Mouse (Mus musculus): ENCODE results near the gene Dlst. TPM values are rescaled to one million over a fixed set of nuclear protein-coding genes. Genes with fewer than 3 reads are reported as not detected.
"Not testable (repeated sequence)": the region's sequence is repeated elsewhere in the genome, so short reads cannot be mapped to it uniquely, and the experiment has no call there.

The Dlst gene
- polyA plus RNA-seq, 1 experiment = 151 TPM

- no peak overlapping the region for H3K4me3 ChIP-seq (ENCODE audit: insufficient read depth, low read length)
- 0 out of 2 replicates have a peak, but pooled peaks cover 4% of the 10 kb centered on the region for H3K4me1 ChIP-seq (ENCODE audit: control insufficient read depth, insufficient read depth, low read length)
- no peak for TF ChIP-seq CTCF (IDR thresholded peaks at IDR 0.05; ENCODE audit: borderline replicate concordance, insufficient read depth, low read length)
- TF ChIP-seq POLR2A (IDR thresholded peaks at IDR 0.05; ENCODE audit: low read depth, low read length) = no peak
- H3K27ac ChIP-seq (ENCODE audit: insufficient read depth, low read length) = no peak overlapping the region
Observed at GRCm38 (mm10) chr12:85129426-85129978, 18.9 kb downstream of the Dlst start.

DNA sequence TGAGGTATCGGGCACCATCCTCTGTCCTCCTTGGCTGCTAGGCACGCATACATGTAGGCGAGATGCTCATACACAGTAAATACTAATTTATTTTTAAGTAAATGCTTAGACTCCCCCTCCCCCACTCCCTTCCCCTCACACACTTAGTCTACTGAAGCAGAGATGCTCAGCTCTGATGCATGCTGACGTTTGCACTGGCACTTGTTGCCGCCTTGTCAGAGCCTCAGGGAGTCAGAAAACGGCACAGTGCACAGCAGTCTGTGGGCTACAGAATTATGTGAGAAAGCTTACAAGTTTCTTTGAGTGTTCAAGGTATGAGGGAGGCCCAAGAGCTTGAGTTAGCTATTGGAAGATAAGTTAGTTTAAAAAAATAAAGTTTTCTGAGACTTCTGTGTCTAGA lies 20.7 kb downstream of the Dlst start:
- Histone ChIP-seq H3K4me3 (ENCODE audit: insufficient read depth, low read length) (no peak overlapping the region), H3K4me1 (ENCODE audit: control insufficient read depth, insufficient read depth, low read length) (peaks cover 7% of the 10 kb centered on the region), H3K27ac (ENCODE audit: insufficient read depth, low read length) (no peak overlapping the region)
- TF ChIP-seq CTCF (IDR thresholded peaks at IDR 0.05; ENCODE audit: borderline replicate concordance, insufficient read depth, low read length) (no peak), POLR2A (IDR thresholded peaks at IDR 0.05; ENCODE audit: low read depth, low read length) (no peak)

- Histone ChIP-seq H3K27ac (ENCODE audit: insufficient read depth, low read length) (no peak overlapping the region), H3K4me1 (ENCODE audit: control insufficient read depth, insufficient read depth, low read length) (peaks cover 8% of the 10 kb centered on the region), H3K4me3 (ENCODE audit: insufficient read depth, low read length) (no peak overlapping the region)
- TF ChIP-seq CTCF (IDR thresholded peaks at IDR 0.05; ENCODE audit: borderline replicate concordance, insufficient read depth, low read length) = no peak
- no peak for TF ChIP-seq POLR2A (IDR thresholded peaks at IDR 0.05; ENCODE audit: low read depth, low read length)
Observed at GRCm38 (mm10) chr12:85134043-85134794, 23.6 kb downstream of the Dlst start.

GRCm38 (mm10) chr12:85135513-85136470 lies 25.2 kb downstream of the Dlst start:
- no peak overlapping the region; the same call in 1 of the 2 replicates for H3K27ac ChIP-seq (ENCODE audit: insufficient read depth, low read length)
- peaks cover 8% of the 10 kb centered on the region for H3K4me1 ChIP-seq (ENCODE audit: control insufficient read depth, insufficient read depth, low read length)
- no peak overlapping the region for H3K4me3 ChIP-seq (ENCODE audit: insufficient read depth, low read length)
- TF ChIP-seq CTCF (IDR thresholded peaks at IDR 0.05; ENCODE audit: borderline replicate concordance, insufficient read depth, low read length) = no peak
- no peak for TF ChIP-seq POLR2A (IDR thresholded peaks at IDR 0.05; ENCODE audit: low read depth, low read length)

DNA sequence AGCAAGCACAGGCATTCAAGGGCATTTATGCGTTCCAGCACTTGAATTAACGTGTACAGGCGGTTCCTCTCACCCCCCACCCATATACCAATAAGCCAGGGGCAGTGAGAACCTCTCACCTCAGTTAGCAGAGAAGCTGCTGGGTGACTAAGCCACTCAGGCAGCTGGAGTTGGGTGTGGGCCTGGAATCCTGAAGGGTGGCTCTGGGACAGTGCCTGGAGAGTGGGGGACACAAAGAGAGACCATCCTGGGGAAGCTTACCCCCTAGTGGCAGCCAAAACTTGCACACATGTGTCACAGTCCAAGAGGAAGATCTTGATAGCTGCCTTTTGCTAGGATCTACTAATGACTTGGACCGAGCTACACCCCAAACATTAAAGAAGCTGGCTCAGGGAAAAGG lies 26.0 kb downstream of the Dlst start:
- H3K4me1 ChIP-seq (ENCODE audit: control insufficient read depth, insufficient read depth, low read length) = peaks cover 8% of the 10 kb centered on the region
- TF ChIP-seq POLR2A (IDR thresholded peaks at IDR 0.05; ENCODE audit: low read depth, low read length) (no peak), CTCF (IDR thresholded peaks at IDR 0.05; ENCODE audit: borderline replicate concordance, insufficient read depth, low read length) (no peak)
- no peak overlapping the region; the same call in 1 of the 2 replicates for H3K27ac ChIP-seq (ENCODE audit: insufficient read depth, low read length)
- no peak overlapping the region for H3K4me3 ChIP-seq (ENCODE audit: insufficient read depth, low read length)

DNA sequence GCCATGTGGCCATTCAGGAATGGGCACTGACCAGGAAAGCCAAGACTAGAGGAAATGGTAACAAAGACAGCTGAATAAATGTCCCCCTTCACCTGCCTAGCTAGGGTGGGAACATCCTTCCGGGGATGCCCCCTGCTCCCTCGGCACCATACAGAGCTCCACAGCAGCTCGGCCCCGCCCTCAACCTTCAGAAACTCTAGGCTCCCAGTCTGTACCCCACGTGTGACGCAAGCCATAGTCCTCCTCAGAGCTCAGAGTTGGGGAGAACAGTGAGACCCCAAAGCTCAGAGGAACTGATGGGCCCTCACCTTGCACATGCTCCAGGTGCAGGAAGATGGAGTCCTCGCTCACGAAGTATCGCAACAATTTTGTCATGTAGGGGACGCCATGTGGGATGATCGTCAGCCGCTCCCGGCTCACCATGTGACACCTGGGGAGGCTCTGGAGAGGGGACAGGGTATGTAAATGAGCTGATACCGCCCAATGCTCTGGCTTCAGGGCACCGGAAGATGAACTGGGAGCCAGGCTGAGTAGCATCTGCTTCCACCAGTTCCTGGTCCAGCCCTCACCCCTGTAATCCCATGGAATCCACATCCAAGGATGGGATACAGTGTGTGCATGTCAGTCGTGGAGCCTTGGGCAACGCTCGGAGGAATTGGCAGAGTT lies 29.5 kb downstream of the Dlst start:
- TF ChIP-seq POLR2A (IDR thresholded peaks at IDR 0.05; ENCODE audit: low read depth, low read length) (no peak), CTCF (IDR thresholded peaks at IDR 0.05; ENCODE audit: borderline replicate concordance, insufficient read depth, low read length) (no peak)
- peaks cover 8% of the 10 kb centered on the region for H3K4me1 ChIP-seq (ENCODE audit: control insufficient read depth, insufficient read depth, low read length)
- H3K4me3 ChIP-seq (ENCODE audit: insufficient read depth, low read length) = no peak overlapping the region
- H3K27ac ChIP-seq (ENCODE audit: insufficient read depth, low read length) = no peak overlapping the region

DNA sequence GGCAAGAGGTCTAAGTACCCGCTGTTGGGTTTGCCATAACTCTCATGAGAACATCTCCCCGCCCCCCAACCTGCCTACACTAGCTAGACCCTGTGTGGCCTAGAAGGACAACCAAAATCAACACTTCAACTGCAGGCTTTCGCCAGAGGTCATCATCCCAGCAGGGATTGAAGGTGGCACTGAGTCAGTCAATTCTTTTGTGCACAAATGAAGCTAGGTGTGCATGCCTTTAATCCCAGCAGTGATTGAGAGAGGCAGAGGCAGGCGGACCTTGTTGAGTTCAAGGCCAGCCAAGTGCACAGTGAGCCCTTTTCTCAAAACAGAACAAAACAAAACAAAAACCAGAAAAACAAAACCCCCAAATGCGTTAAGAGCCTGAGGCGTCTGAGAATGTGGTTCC lies 30.5 kb downstream of the Dlst start:
- no peak overlapping the region for H3K27ac ChIP-seq (ENCODE audit: insufficient read depth, low read length)
- TF ChIP-seq CTCF (IDR thresholded peaks at IDR 0.05; ENCODE audit: borderline replicate concordance, insufficient read depth, low read length) (no peak), POLR2A (IDR thresholded peaks at IDR 0.05; ENCODE audit: low read depth, low read length) (no peak)
- H3K4me1 ChIP-seq (ENCODE audit: control insufficient read depth, insufficient read depth, low read length) = peaks cover 3% of the 10 kb centered on the region; the same call in 1 of the 2 replicates
- H3K4me3 ChIP-seq (ENCODE audit: insufficient read depth, low read length) = no peak overlapping the region

DNA sequence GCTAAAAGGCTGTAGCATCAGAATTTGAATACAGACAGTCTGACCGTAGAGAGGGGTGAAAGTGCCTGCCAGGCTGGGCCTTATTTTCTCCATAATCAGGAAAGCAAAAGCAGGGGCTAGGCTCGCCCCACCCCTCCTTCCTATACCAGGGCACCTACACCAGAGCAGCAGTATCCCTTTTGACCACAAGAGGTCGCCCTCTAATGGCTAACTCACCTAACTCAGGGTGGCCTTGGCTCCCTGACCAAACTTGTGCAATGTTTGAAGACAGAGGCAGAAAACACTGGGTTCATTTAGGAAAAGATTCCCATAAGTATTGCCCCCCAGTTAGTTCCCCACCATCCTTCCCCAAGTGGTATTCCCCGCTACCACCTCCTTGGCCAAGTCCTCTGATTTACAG lies 32.2 kb downstream of the Dlst start:
- TF ChIP-seq CTCF (IDR thresholded peaks at IDR 0.05; ENCODE audit: borderline replicate concordance, insufficient read depth, low read length) = peak; percentile 88; the same call in 1 of the 2 replicates
- no peak for TF ChIP-seq POLR2A (IDR thresholded peaks at IDR 0.05; ENCODE audit: low read depth, low read length)
- Histone ChIP-seq H3K27ac (ENCODE audit: insufficient read depth, low read length) (no peak overlapping the region), H3K4me3 (ENCODE audit: insufficient read depth, low read length) (no peak overlapping the region), H3K4me1 (ENCODE audit: control insufficient read depth, insufficient read depth, low read length) (no peaks in the 10 kb centered on the region)

DNA sequence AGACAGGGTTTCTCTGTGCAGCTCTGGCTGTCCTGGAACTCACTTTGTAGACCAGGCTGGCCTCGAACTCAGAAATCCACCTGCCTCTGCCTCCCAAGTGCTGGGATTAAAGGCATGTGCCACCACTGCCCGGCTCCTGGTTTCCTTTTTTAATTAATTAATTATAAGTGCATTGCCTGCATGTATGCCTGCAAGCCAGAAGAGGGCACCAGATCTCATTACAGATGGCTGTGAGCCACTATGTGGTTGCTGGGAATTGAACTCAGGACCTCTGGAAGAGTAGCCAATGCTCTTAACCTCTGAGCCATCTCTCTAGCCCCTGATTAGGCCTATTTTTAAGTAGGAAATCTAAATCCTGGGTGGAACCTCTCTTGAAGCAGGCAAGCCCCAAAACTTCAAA lies 33.6 kb downstream of the Dlst start:
- not testable (repeated sequence) for H3K27ac ChIP-seq (ENCODE audit: insufficient read depth, low read length); H3K4me1 ChIP-seq (ENCODE audit: control insufficient read depth, insufficient read depth, low read length); H3K4me3 ChIP-seq (ENCODE audit: insufficient read depth, low read length)
